Mouse (Mus musculus) E14TG2a.4 (cell line): ENCODE measurements at regions not wholly inside any gene's neighbourhood (a gene's known extent, or its start where the extent isn't known, plus 50 kb on each side); places are given as distances from the start of the nearest gene placed in this dataset.

Experiments used
- H3K27me3 ChIP-seq: 2 replicates; pipeline ENCODE4 v1.6.1; 2014; ENCODE audit warnings: low read length, control low read depth; ENCODE audit not compliant: insufficient read depth
- H3K36me3 ChIP-seq: 2 replicates; pipeline ENCODE4 v1.6.1; 2014; ENCODE audit warnings: low read length, control low read depth; ENCODE audit not compliant: insufficient read depth
- H3K4me1 ChIP-seq: replicated peaks from 2 replicates; pipeline ENCODE4 v1.6.1; 2014; ENCODE audit warnings: low read depth, low read length, control low read depth
- H3K4me3 ChIP-seq: replicated peaks from 2 replicates; pipeline ENCODE4 v1.5.1; 2014; ENCODE audit warnings: mild to moderate bottlenecking, low read length
- H3K9me3 ChIP-seq: 2 replicates; pipeline ENCODE4 v1.6.1; 2014; ENCODE audit warnings: low read length, control low read depth
- CTCF ChIP-seq: conservative IDR thresholded peaks from 2 replicates; pipeline ENCODE4 v1.5.1; 2014; ENCODE audit warnings: low read length
- NANOG ChIP-seq: IDR thresholded peaks from 2 replicates; pipeline ENCODE4 v1.6.1; 2014; ENCODE audit warnings: borderline replicate concordance, low read length, mixed read lengths
- POU5F1 ChIP-seq: IDR thresholded peaks from 2 replicates; pipeline ENCODE4 v1.6.1; 2014; ENCODE audit warnings: low read length, borderline replicate concordance

DNA sequence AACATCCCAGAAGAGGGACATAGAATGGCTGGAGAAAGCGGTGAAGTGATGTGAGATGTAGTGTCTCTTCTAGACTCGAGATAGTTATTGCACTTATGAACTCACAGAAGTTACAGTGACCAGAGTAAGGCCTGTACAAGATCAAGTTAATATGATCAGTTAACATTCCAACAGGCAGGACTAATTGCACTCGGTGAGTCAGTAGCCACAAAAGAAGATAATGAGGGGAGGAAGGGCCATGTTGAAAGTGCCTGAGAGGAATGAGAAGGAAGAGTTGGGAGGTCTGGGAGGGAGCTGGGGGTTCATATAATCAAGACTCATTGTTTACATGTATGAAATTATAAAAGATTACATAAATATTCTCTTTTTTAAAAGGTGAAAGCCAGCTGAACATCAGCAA lies 602.3 kb downstream of the Insc start:
- no peaks in the 10 kb centered on the region for H3K27me3 ChIP-seq
- no peaks in the 10 kb centered on the region for H3K4me1 ChIP-seq
- H3K36me3 ChIP-seq = no peaks in the 10 kb centered on the region
- no peak overlapping the region for H3K4me3 ChIP-seq
- no peaks in the 10 kb centered on the region for H3K9me3 ChIP-seq
- TF ChIP-seq CTCF (no peak), POU5F1 (no peak), NANOG (no peak)

DNA sequence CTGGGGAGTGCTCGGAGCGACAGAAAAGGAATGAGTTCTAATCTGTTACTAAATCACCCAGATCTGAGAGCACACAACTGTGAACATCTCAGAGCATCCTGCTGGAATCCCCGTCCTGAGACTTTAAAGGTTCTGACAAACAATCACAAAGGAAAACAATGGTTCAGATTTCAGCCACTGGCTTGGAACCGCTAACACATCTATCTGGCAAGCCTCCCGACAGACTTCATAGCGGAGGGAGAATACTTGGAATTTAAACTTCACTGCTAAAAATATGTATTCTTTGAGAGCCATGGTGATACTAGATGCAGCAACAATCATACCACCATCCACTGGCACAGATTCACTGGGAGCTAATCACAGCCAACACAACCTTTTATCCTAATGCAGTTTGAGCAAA lies 615.2 kb downstream of the Insc start:
- TF ChIP-seq POU5F1 (no peak), CTCF (no peak), NANOG (no peak)
- H3K27me3 ChIP-seq = no peaks in the 10 kb centered on the region
- H3K9me3 ChIP-seq = no peaks in the 10 kb centered on the region

GRCm38 (mm10) chr7:115360142-115360541 lies 616.6 kb downstream of the Insc start:
- no peaks in the 10 kb centered on the region for H3K36me3 ChIP-seq
- H3K9me3 ChIP-seq = no peaks in the 10 kb centered on the region
- TF ChIP-seq NANOG (no peak), CTCF (no peak), POU5F1 (no peak)
- no peaks in the 10 kb centered on the region for H3K27me3 ChIP-seq
- no peak overlapping the region for H3K4me3 ChIP-seq
- H3K4me1 ChIP-seq = no peaks in the 10 kb centered on the region

More for the DNA sequence above, 615.2 kb downstream of the Insc start:
- Histone ChIP-seq H3K36me3 (no peaks in the 10 kb centered on the region), H3K4me1 (peaks cover 8% of the 10 kb centered on the region; the same call in 1 of the 2 replicates), H3K4me3 (no peak overlapping the region)

GRCm38 (mm10) chr7:115362117-115362516 lies 618.6 kb downstream of the Insc start:
- no peaks in the 10 kb centered on the region for H3K36me3 ChIP-seq
- H3K4me3 ChIP-seq = no peak overlapping the region
- H3K9me3 ChIP-seq = no peaks in the 10 kb centered on the region
- TF ChIP-seq CTCF (peak; percentile 46), POU5F1 (no peak)
- H3K27me3 ChIP-seq = no peaks in the 10 kb centered on the region
- H3K4me1 ChIP-seq = no peaks in the 10 kb centered on the region

DNA sequence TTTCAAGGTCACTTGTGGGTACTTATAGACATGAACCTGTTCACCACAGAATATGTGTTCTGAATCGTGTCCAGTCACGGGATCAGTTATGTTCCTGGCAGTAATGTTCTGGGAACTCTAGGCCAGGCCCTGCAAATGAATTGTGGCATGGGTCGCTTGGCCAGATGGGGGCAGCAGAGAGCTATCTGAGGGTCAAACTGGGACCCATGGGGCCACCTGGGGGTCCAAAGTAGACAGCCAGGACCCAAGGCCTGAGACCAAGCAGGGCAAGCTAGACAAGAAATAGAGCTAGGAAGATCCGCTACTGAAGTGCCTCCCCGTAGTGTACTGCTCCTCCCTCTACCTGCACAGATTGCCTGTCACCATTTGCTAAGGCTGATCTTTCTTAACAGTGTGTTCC lies 623.4 kb downstream of the Insc start:
- TF ChIP-seq POU5F1 = no peak
- no peak for TF ChIP-seq NANOG
- peak; percentile 70 for TF ChIP-seq CTCF
- Histone ChIP-seq H3K36me3 (no peaks in the 10 kb centered on the region), H3K9me3 (no peaks in the 10 kb centered on the region), H3K27me3 (no peaks in the 10 kb centered on the region), H3K4me1 (no peaks in the 10 kb centered on the region), H3K4me3 (no peak overlapping the region)

DNA sequence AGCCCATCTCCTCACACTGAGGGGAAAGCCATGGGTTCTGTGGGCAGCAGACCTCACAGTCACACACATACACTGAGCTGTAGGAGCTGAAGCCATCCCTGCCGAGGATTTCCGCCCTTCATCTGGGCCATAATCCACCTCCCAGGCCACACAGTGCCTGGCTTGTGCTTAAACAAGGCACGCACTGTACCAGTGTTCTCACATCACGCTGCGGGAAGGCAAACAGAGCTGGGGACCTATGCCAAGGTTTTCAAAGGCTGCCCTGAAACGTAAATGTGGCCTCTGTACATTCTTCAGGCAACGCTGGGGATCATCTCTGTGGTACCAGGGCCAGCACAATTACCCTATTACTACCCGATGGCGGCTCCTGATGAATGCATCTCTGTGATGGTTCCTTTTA lies 627.6 kb downstream of the Insc start:
- H3K9me3 ChIP-seq = no peaks in the 10 kb centered on the region
- no peaks in the 10 kb centered on the region for H3K36me3 ChIP-seq
- H3K4me3 ChIP-seq = no peak overlapping the region
- H3K27me3 ChIP-seq = no peaks in the 10 kb centered on the region
- TF ChIP-seq POU5F1 (no peak), CTCF (no peak), NANOG (no peak)
- no peaks in the 10 kb centered on the region for H3K4me1 ChIP-seq

DNA sequence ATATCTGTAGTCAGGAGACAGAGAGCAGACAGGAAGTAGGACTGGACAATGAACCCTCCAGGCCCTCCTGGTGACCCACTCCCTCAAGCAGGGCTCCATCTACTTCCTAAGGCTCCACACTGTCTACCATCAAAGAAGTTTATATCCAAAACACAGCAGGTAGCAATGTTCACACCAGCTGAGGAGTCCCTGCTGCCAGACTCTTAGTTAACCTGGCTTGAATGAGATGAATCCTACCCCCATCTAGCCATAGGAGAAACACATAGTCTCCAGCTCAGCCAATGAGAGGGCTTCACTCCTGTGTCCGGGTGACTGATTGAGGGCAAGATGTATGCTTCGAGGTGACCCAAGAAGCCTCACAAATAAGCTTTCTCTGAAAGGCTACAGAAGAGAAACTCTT lies 629.4 kb downstream of the Insc start:
- Histone ChIP-seq H3K36me3 (no peaks in the 10 kb centered on the region), H3K4me1 (no peaks in the 10 kb centered on the region), H3K27me3 (no peaks in the 10 kb centered on the region), H3K9me3 (no peaks in the 10 kb centered on the region), H3K4me3 (no peak overlapping the region)
- no peak for TF ChIP-seq POU5F1
- TF ChIP-seq CTCF = no peak
- no peak for TF ChIP-seq NANOG

DNA sequence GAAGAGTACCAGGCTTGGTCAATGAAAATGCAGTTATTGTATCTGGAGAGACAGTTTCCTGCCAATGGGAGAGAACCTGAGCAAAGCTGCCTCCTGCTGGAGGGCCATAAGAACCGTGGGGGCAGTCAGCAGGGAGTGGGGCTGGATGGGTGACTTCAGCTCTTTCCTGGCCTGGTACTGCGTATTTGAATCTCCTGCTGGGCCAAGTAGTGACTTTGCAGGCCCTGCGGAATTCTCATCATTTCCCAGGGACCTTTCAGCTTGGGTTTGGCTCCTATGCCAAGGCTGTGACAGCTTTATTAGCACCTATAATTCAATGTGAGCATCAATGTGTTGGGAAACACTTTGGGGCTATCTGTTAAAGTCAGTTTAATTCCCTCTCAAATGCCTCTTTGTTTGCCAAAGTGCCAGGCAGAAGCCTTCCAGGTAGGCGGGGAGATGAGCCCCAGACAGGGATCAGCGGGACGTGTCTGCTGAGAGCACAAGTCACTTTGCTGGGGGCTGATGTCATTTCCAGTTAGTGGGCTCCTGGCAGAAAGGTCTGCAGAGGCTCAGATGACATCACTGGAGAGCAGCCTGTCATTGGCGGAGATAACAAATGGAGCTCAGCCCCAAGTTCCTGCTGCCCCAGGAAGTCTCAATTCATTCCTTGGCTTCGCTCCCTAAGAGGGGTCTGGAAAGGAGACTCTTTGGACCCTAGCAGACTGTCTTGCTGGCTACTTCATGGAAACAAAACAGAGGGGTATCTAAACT lies 630.5 kb downstream of the Insc start:
- no peak overlapping the region for H3K4me3 ChIP-seq
- TF ChIP-seq NANOG = no peak
- TF ChIP-seq POU5F1 = no peak
- no peaks in the 10 kb centered on the region for H3K9me3 ChIP-seq
- H3K4me1 ChIP-seq = no peaks in the 10 kb centered on the region
- no peaks in the 10 kb centered on the region for H3K27me3 ChIP-seq
- no peaks in the 10 kb centered on the region for H3K36me3 ChIP-seq

- no peaks in the 10 kb centered on the region for H3K9me3 ChIP-seq
- TF ChIP-seq CTCF = no peak
- H3K27me3 ChIP-seq = no peaks in the 10 kb centered on the region
- no peaks in the 10 kb centered on the region for H3K36me3 ChIP-seq
- no peaks in the 10 kb centered on the region for H3K4me1 ChIP-seq
- no peak overlapping the region for H3K4me3 ChIP-seq
Measured at GRCm38 (mm10) chr7:115376067-115376466, 632.6 kb downstream of the Insc start.
